ENCODE assay signal across 11 mouse cellular contexts in the genomic region with DNA sequence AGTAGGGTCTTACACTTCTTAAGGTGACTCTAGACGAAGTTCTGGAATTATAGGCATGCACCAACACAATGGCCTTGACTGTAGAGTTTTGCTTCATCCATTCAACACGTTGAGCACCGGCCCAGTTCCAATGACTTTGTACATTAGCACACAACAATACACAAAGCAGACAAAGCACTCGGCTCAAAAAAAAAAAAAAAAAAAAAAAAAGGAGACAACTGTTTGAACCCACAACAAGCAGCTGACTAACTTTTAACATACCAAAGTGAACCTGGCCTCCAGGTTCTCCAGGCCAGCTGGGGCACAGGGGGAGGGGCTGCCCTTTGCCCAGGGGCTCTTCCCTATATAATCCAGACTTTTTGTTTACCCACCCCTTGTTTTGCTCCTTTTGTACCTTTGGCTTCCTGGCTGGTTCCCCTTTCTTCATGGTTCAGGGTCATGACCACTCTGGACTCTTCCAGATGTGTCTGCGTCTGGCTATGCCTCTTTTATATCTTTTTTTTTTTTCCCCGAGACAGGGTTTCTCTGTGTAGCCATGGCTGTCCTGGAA. TPM values are rescaled to one million over a fixed set of nuclear protein-coding genes. Genes with fewer than 3 reads are reported as not detected.
DNase-seq lines count a peak whose midpoint lies in the region; ATAC-seq and TF ChIP-seq lines count a peak whose summit lies in the region.
"Had no signal": no experiment of that assay in that cellular context is flagged by ENCODE, and none has a peak within 500 bp of the region (broad histone marks: within the 10 kb centered on the region; RNA-seq: fewer than 3 reads in every experiment).

No protein-coding gene starts in this region.

- no peak overlapping the region for H3K9ac ChIP-seq in forebrain, embryonic 13.5 days
- no peak overlapping the region for H3K9ac ChIP-seq in forebrain, embryonic 12.5 days
- no peak overlapping the region for H3K9ac ChIP-seq in stomach, embryonic 15.5 days
- no peak overlapping the region for H3K9ac ChIP-seq in stomach, postnatal 0 days (ENCODE audit: low read length)
- no peak overlapping the region; the same call in 1 of the 2 replicates for H3K9ac ChIP-seq in liver, embryonic 14.5 days (replicated peaks)

- no peaks in the 10 kb centered on the region for H3K9me3 ChIP-seq in forebrain, embryonic 13.5 days (replicated peaks)
- no peaks in the 10 kb centered on the region for H3K9me3 ChIP-seq in forebrain, embryonic 12.5 days
- H3K9me3 ChIP-seq in stomach, embryonic 15.5 days, result no peaks in the 10 kb centered on the region
- no peaks in the 10 kb centered on the region for H3K9me3 ChIP-seq in stomach, postnatal 0 days (ENCODE audit: control insufficient read depth, low read length)
- no peaks in the 10 kb centered on the region for H3K9me3 ChIP-seq in liver, embryonic 14.5 days (ENCODE audit: control insufficient read depth, low read length)

- peak overlapping the region; percentile 99; the same call in 1 of the 2 replicates for H3K27ac ChIP-seq in forebrain, embryonic 13.5 days
- no peak overlapping the region; the same call in 1 of the 2 replicates for H3K27ac ChIP-seq in forebrain, embryonic 12.5 days
- 0 out of 2 replicates have a peak overlapping the region, but pooled peaks have one; percentile 99 for H3K27ac ChIP-seq in stomach, embryonic 15.5 days
- H3K27ac ChIP-seq in stomach, postnatal 0 days (replicated peaks), result no peak overlapping the region
- no peak overlapping the region; the same call in 1 of the 2 replicates for H3K27ac ChIP-seq in liver, embryonic 14.5 days

- no peak for ATAC-seq in forebrain, embryonic 13.5 days
- ATAC-seq in forebrain, embryonic 12.5 days (ENCODE audit: low FRiP score), result no peak
- no peak for ATAC-seq in stomach, embryonic 15.5 days (ENCODE audit: insufficient read depth, low FRiP score, low read depth)
- ATAC-seq in stomach, postnatal 0 days (ENCODE audit: low FRiP score, low TSS enrichment), result no peak
- ATAC-seq in liver, embryonic 14.5 days (ENCODE audit: insufficient read depth), result no peak

- peaks cover 24% of the 10 kb centered on the region for H3K4me1 ChIP-seq in forebrain, embryonic 13.5 days
- H3K4me1 ChIP-seq in forebrain, embryonic 12.5 days, result peaks cover 28% of the 10 kb centered on the region
- H3K4me1 ChIP-seq in stomach, embryonic 15.5 days, result peaks cover 8% of the 10 kb centered on the region; the same call in 1 of the 2 replicates
- H3K4me1 ChIP-seq in stomach, postnatal 0 days (replicated peaks; ENCODE audit: control insufficient read depth, insufficient read depth), result 0 out of 2 replicates have a peak, but pooled peaks cover 2% of the 10 kb centered on the region
- peaks cover 7 to 9% of the 10 kb centered on the region in 2 experiments for H3K4me1 ChIP-seq in liver, embryonic 14.5 days (replicated peaks; ENCODE audit: control insufficient read depth in 2 of 2, insufficient read depth in 2 of 2, low read length in 1 of 2)

- WGBS in forebrain, embryonic 13.5 days, result 83% methylated on average over 6 of the region's 6 CpGs
- 83% methylated on average over 6 of the region's 6 CpGs for WGBS in forebrain, embryonic 12.5 days
- 71% methylated on average over 6 of the region's 6 CpGs for WGBS in stomach, embryonic 15.5 days
- WGBS in stomach, postnatal 0 days, result 72% methylated on average over 6 of the region's 6 CpGs
- 67% methylated on average over 6 of the region's 6 CpGs for WGBS in liver, embryonic 14.5 days (ENCODE audit: insufficient replicate concordance)

- no peak for TF ChIP-seq EP300 in stomach, postnatal 0 days (optimal IDR thresholded peaks at IDR 0.05)
- no peak for TF ChIP-seq EP300 in liver, embryonic 14.5 days (IDR thresholded peaks at IDR 0.05; ENCODE audit: low read depth)

- no peak overlapping the region for H3K4me3 ChIP-seq in forebrain, embryonic 13.5 days
- H3K4me3 ChIP-seq in forebrain, embryonic 12.5 days (replicated peaks), result no peak overlapping the region
- H3K4me3 ChIP-seq in stomach, embryonic 15.5 days (replicated peaks), result no peak overlapping the region
- no peak overlapping the region for H3K4me3 ChIP-seq in stomach, postnatal 0 days (ENCODE audit: low read depth, low read length)
- no peak overlapping the region for H3K4me3 ChIP-seq in liver, embryonic 14.5 days (ENCODE audit: insufficient read depth in 1 of 2, low read depth in 2 of 2, low read length in 2 of 2)

- no peak for TF ChIP-seq CTCF in stomach, postnatal 0 days (IDR thresholded peaks at IDR 0.05; ENCODE audit: low read depth)
- no peak for TF ChIP-seq CTCF in liver, embryonic 14.5 days (IDR thresholded peaks at IDR 0.05; ENCODE audit: low read depth)

- H3K4me2 ChIP-seq in forebrain, embryonic 13.5 days, result no peak overlapping the region
- H3K4me2 ChIP-seq in forebrain, embryonic 12.5 days, result no peak overlapping the region
- H3K4me2 ChIP-seq in stomach, embryonic 15.5 days, result peak overlapping the region; percentile 49
- no peak overlapping the region for H3K4me2 ChIP-seq in stomach, postnatal 0 days (replicated peaks; ENCODE audit: low read depth)
- peak overlapping the region; percentile 70 for H3K4me2 ChIP-seq in liver, embryonic 14.5 days (ENCODE audit: low read depth)

- no peaks in the 10 kb centered on the region for H3K27me3 ChIP-seq in forebrain, embryonic 13.5 days
- H3K27me3 ChIP-seq in forebrain, embryonic 12.5 days, result no peaks in the 10 kb centered on the region
- no peaks in the 10 kb centered on the region for H3K27me3 ChIP-seq in stomach, embryonic 15.5 days (replicated peaks)
- no peaks in the 10 kb centered on the region for H3K27me3 ChIP-seq in stomach, postnatal 0 days (ENCODE audit: control insufficient read depth, insufficient read depth, low read length)
- H3K27me3 ChIP-seq in liver, embryonic 14.5 days (ENCODE audit: control insufficient read depth, insufficient read depth, low read length), result no peaks in the 10 kb centered on the region

- no peak for DNase-seq in stomach, postnatal 0 days (ENCODE audit: low spot score)
- DNase-seq in liver, embryonic 14.5 days (ENCODE audit: low read depth in 3 of 3, low spot score in 3 of 3), result no peak
- DNase-seq in Muller cell, postnatal 12 days (ENCODE audit: inconsistent ontology term), result no peak
- DNase-seq in gastrocnemius, postnatal 36 days, result no peak
- DNase-seq in spleen, postnatal 36 days (ENCODE audit: low spot score in 2 of 2), result no peak
- DNase-seq: left cerebral cortex, postnatal 4 days had no signal

- H3K36me3 ChIP-seq in forebrain, embryonic 13.5 days (ENCODE audit: poor library complexity, severe bottlenecking), result peaks cover 14% of the 10 kb centered on the region
- peaks cover 17% of the 10 kb centered on the region for H3K36me3 ChIP-seq in forebrain, embryonic 12.5 days (replicated peaks)
- H3K36me3 ChIP-seq in stomach, embryonic 15.5 days, result peaks cover 10% of the 10 kb centered on the region
- H3K36me3 ChIP-seq in stomach, postnatal 0 days (ENCODE audit: control insufficient read depth, insufficient read depth, low read length), result no peaks in the 10 kb centered on the region; the same call in 1 of the 2 replicates
- H3K36me3 ChIP-seq in liver, embryonic 14.5 days (replicated peaks; ENCODE audit: control insufficient read depth, insufficient read depth, low read depth), result peaks cover 17% of the 10 kb centered on the region

- intact Hi-C loops in gastrocnemius, postnatal 36 days (cut with DNase I), result loop anchor here (1.0 kb wide), 1 partner anchor 31 kb away; no protein-coding TSS in a partner anchor

RNA-seq across cellular contexts. Expression of gene Ywhag, which starts 1.3 kb away (rescaled TPM):
- polyA plus RNA-seq in forebrain, embryonic 13.5 days (2015; fragmentation: Nextera tagmentation; extraction: Ambion mirVana), result 424 and 485 TPM in 2 replicates
- 410 and 460 TPM in 2 replicates for polyA plus RNA-seq in forebrain, embryonic 12.5 days (2016; fragmentation: Nextera tagmentation; extraction: Ambion mirVana)
- 167 and 173 TPM in 2 replicates for polyA plus RNA-seq in stomach, embryonic 15.5 days (2015; fragmentation: Nextera tagmentation; extraction: Ambion mirVana)
- 86.0 and 89.2 TPM in 2 replicates for polyA plus RNA-seq in stomach, postnatal 0 days (2015; fragmentation: Nextera tagmentation; extraction: Ambion mirVana)
- 21.7 and 25.9 TPM in 2 replicates for polyA plus RNA-seq in liver, embryonic 14.5 days (2012; rRNA removed)
- polyA plus RNA-seq in liver, embryonic 14.5 days (2014; fragmentation: Nextera tagmentation; extraction: Ambion mirVana), result 26.3 and 30.1 TPM in 2 replicates
- total RNA-seq in gastrocnemius, postnatal 36 days (2021), result 100 to 1,000 TPM; 297 to 301 TPM

RNA-seq across cellular contexts. Expression of gene Ssc4d, which starts 38.6 kb away (rescaled TPM):
- polyA plus RNA-seq in forebrain, embryonic 13.5 days (2015; fragmentation: Nextera tagmentation; extraction: Ambion mirVana), result 0.48 TPM in 2 replicates
- polyA plus RNA-seq in forebrain, embryonic 12.5 days (2016; fragmentation: Nextera tagmentation; extraction: Ambion mirVana), result 1.1 and 1.7 TPM in 2 replicates
- 3.4 TPM in 2 replicates for polyA plus RNA-seq in stomach, embryonic 15.5 days (2015; fragmentation: Nextera tagmentation; extraction: Ambion mirVana)
- 1.7 and 2.2 TPM in 2 replicates for polyA plus RNA-seq in stomach, postnatal 0 days (2015; fragmentation: Nextera tagmentation; extraction: Ambion mirVana)
- polyA plus RNA-seq in liver, embryonic 14.5 days (2012; rRNA removed), result 2.3 and 2.8 TPM in 2 replicates
- 1.5 and 2.1 TPM in 2 replicates for polyA plus RNA-seq in liver, embryonic 14.5 days (2014; fragmentation: Nextera tagmentation; extraction: Ambion mirVana)
- total RNA-seq in gastrocnemius, postnatal 36 days (2021), result 1 to 10 TPM in 1 of 2 experiments, under 1 TPM in 1; 0.57 to 1.1 TPM

RNA-seq across cellular contexts. Expression of gene Zp3, which starts 44.2 kb away (rescaled TPM):
- polyA plus RNA-seq in forebrain, embryonic 13.5 days (2015; fragmentation: Nextera tagmentation; extraction: Ambion mirVana), result not detected in 2 replicates
- polyA plus RNA-seq in forebrain, embryonic 12.5 days (2016; fragmentation: Nextera tagmentation; extraction: Ambion mirVana), result 0.28 TPM in 1 of 2 replicates, not detected in the other
- 1.7 TPM in 2 replicates for polyA plus RNA-seq in stomach, embryonic 15.5 days (2015; fragmentation: Nextera tagmentation; extraction: Ambion mirVana)
- 0.07 TPM in 1 of 2 replicates, not detected in the other for polyA plus RNA-seq in stomach, postnatal 0 days (2015; fragmentation: Nextera tagmentation; extraction: Ambion mirVana)
- polyA plus RNA-seq in liver, embryonic 14.5 days (2012; rRNA removed), result 0.03 TPM in 1 of 2 replicates, not detected in the other
- polyA plus RNA-seq in liver, embryonic 14.5 days (2014; fragmentation: Nextera tagmentation; extraction: Ambion mirVana), result not detected in 2 replicates
- not detected for total RNA-seq in gastrocnemius, postnatal 36 days (2021)
- total RNA-seq: left cerebral cortex, postnatal 4 days had no signal
- polyA plus RNA-seq: neural tube, embryonic 11.5 days; small intestine, adult 2 months had no signal

RNA-seq across cellular contexts. Expression of gene Hspb1, which starts 48.0 kb away (rescaled TPM):
- polyA plus RNA-seq in forebrain, embryonic 13.5 days (2015; fragmentation: Nextera tagmentation; extraction: Ambion mirVana), result 3.9 and 4.3 TPM in 2 replicates
- 7.8 and 10.7 TPM in 2 replicates for polyA plus RNA-seq in forebrain, embryonic 12.5 days (2016; fragmentation: Nextera tagmentation; extraction: Ambion mirVana)
- 291 and 451 TPM in 2 replicates for polyA plus RNA-seq in stomach, embryonic 15.5 days (2015; fragmentation: Nextera tagmentation; extraction: Ambion mirVana)
- 1,235 and 1,355 TPM in 2 replicates for polyA plus RNA-seq in stomach, postnatal 0 days (2015; fragmentation: Nextera tagmentation; extraction: Ambion mirVana)
- polyA plus RNA-seq in liver, embryonic 14.5 days (2012; rRNA removed), result 1.7 and 1.9 TPM in 2 replicates
- 1.7 and 1.8 TPM in 2 replicates for polyA plus RNA-seq in liver, embryonic 14.5 days (2014; fragmentation: Nextera tagmentation; extraction: Ambion mirVana)
- 100 to 1,000 TPM; 269 to 277 TPM for total RNA-seq in gastrocnemius, postnatal 36 days (2021)

RNA-seq across cellular contexts. Expression of gene Dtx2, which starts 58.9 kb away (rescaled TPM):
- polyA plus RNA-seq in forebrain, embryonic 13.5 days (2015; fragmentation: Nextera tagmentation; extraction: Ambion mirVana), result 25.5 and 27.2 TPM in 2 replicates
- polyA plus RNA-seq in forebrain, embryonic 12.5 days (2016; fragmentation: Nextera tagmentation; extraction: Ambion mirVana), result 29.7 and 32.9 TPM in 2 replicates
- 22.9 and 25.4 TPM in 2 replicates for polyA plus RNA-seq in stomach, embryonic 15.5 days (2015; fragmentation: Nextera tagmentation; extraction: Ambion mirVana)
- polyA plus RNA-seq in stomach, postnatal 0 days (2015; fragmentation: Nextera tagmentation; extraction: Ambion mirVana), result 13.5 and 16.2 TPM in 2 replicates
- polyA plus RNA-seq in liver, embryonic 14.5 days (2012; rRNA removed), result 3.4 and 5.0 TPM in 2 replicates
- 5.1 and 5.4 TPM in 2 replicates for polyA plus RNA-seq in liver, embryonic 14.5 days (2014; fragmentation: Nextera tagmentation; extraction: Ambion mirVana)
- total RNA-seq in gastrocnemius, postnatal 36 days (2021), result 1 to 10 TPM; 6.0 to 6.4 TPM

Comparison
In these comparisons a context has a peak if more than half of its experiments do, and no peak if none do; other contexts are left out.
1. H3K27ac ChIP-seq: peak in forebrain, embryonic 13.5 days (single experiment) and stomach, embryonic 15.5 days (single experiment); none in forebrain, embryonic 12.5 days (single experiment), stomach, postnatal 0 days (single experiment) and liver, embryonic 14.5 days (single experiment).
2. H3K4me2 ChIP-seq: peak in stomach, embryonic 15.5 days (single experiment) and liver, embryonic 14.5 days (single experiment); none in forebrain, embryonic 13.5 days (single experiment), forebrain, embryonic 12.5 days (single experiment) and stomach, postnatal 0 days (single experiment).